Mouse (Mus musculus) MEL (cell line): Measurements from ENCODE around the gene Lpin1. TPM values are rescaled to one million over a fixed set of nuclear protein-coding genes. Genes with fewer than 3 reads are reported as not detected.

ENCODE experiments used
- DNase-seq: peaks from one replicate; pipeline ENCODE4 v3.0.0; 2011; ENCODE audit warnings: low read depth, low spot score
- H3K27ac ChIP-seq: 2 replicates; pipeline ENCODE4 v1.5.1; 2012; ENCODE audit warnings: low read depth, mild to moderate bottlenecking, control low read depth, low read length, moderate library complexity; ENCODE audit not compliant: control insufficient read depth
- H3K27me3 ChIP-seq, 2 experiments: fragments of 150-350 bp in 1 of 2; sonication (generic) in 1 of 2; 2 replicates each; pipeline ENCODE4 v1.6.1; 2012; ENCODE audit warnings: low read length in 2 of 2, mild to moderate bottlenecking in 2 of 2, improper control_type of control experiment in 1 of 2, moderate library complexity in 1 of 2; ENCODE audit not compliant: insufficient read depth in 2 of 2, control insufficient read depth in 1 of 2
- H3K36me3 ChIP-seq, 2 experiments: 2 replicates each; pipeline ENCODE4 v1.6.1; 2012 to 2014; ENCODE audit warnings: low read length in 2 of 2, improper control_type of control experiment in 1 of 2, inconsistent platforms in 1 of 2, mild to moderate bottlenecking in 1 of 2; ENCODE audit not compliant: insufficient read depth in 2 of 2, control insufficient read depth in 1 of 2
- H3K4me1 ChIP-seq, 2 experiments: fragments of 150-350 bp in 1 of 2; sonication (generic) in 1 of 2; 2 replicates each; pipeline ENCODE4 v1.6.1; 2012; ENCODE audit warnings: low read length in 2 of 2, improper control_type of control experiment in 1 of 2, mild to moderate bottlenecking in 1 of 2; ENCODE audit not compliant: insufficient read depth in 2 of 2, control insufficient read depth in 1 of 2
- H3K4me3 ChIP-seq, 2 experiments: fragments of 150-350 bp in 1 of 2; sonication (generic) in 1 of 2; 2 replicates each; pipeline ENCODE4 v1.5.1; 2012; ENCODE audit warnings: low read depth in 2 of 2, low read length in 2 of 2, mild to moderate bottlenecking in 2 of 2, moderate library complexity in 2 of 2, control low read depth in 1 of 2, improper control_type of control experiment in 1 of 2; ENCODE audit not compliant: control insufficient read depth in 1 of 2, insufficient read depth in 1 of 2
- H3K79me2 ChIP-seq: 2 replicates; pipeline ENCODE4 v1.6.1; 2012; ENCODE audit warnings: mild to moderate bottlenecking, low read length, moderate library complexity; ENCODE audit not compliant: control insufficient read depth, poor library complexity, insufficient read depth
- H3K9ac ChIP-seq: 2 replicates; pipeline ENCODE4 v1.6.1; 2012; ENCODE audit warnings: low read depth, mild to moderate bottlenecking, control low read depth, low read length, moderate library complexity; ENCODE audit not compliant: control insufficient read depth, poor library complexity, severe bottlenecking
- H3K9me3 ChIP-seq: fragments of 150-350 bp; sonication (generic); replicated peaks from 2 replicates; pipeline ENCODE4 v1.6.1; 2012; ENCODE audit warnings: mild to moderate bottlenecking, low read length, improper control_type of control experiment, moderate library complexity; ENCODE audit not compliant: insufficient read depth
- BHLHE40 ChIP-seq: IDR thresholded peaks from 2 replicates; pipeline ENCODE4 v1.6.1; 2012; ENCODE audit warnings: low read depth, mild to moderate bottlenecking, inconsistent platforms, low read length, improper control_type of control experiment, borderline replicate concordance
- GABPA ChIP-seq: IDR thresholded peaks from 2 replicates; pipeline ENCODE4 v1.6.1; 2012; ENCODE audit warnings: low read depth, mild to moderate bottlenecking, inconsistent platforms, low read length, improper control_type of control experiment, moderate library complexity
- HCFC1 ChIP-seq: IDR thresholded peaks from 2 replicates; pipeline ENCODE4 v1.6.1; 2012; ENCODE audit warnings: low read depth, mild to moderate bottlenecking, inconsistent platforms, low read length, improper control_type of control experiment, moderate library complexity
- MAX ChIP-seq: IDR thresholded peaks from 2 replicates; pipeline ENCODE4 v1.6.1; 2011; ENCODE audit warnings: low read length, improper control_type of control experiment
- MAZ ChIP-seq: IDR thresholded peaks from 2 replicates; pipeline ENCODE4 v1.6.1; 2012; ENCODE audit warnings: low read depth, mild to moderate bottlenecking, inconsistent platforms, low read length, improper control_type of control experiment
- MYB ChIP-seq: IDR thresholded peaks from 2 replicates; pipeline ENCODE4 v1.6.1; 2011; ENCODE audit warnings: mild to moderate bottlenecking, low read depth, low read length, improper control_type of control experiment
- POLR2AphosphoS2 ChIP-seq: IDR thresholded peaks from 2 replicates; pipeline ENCODE4 v1.6.1; 2011; ENCODE audit warnings: low read length, improper control_type of control experiment
- RAD21 ChIP-seq: IDR thresholded peaks from 2 replicates; pipeline ENCODE4 v1.6.1; 2011; ENCODE audit warnings: mild to moderate bottlenecking, low read depth, low read length, improper control_type of control experiment
- SIN3A ChIP-seq: IDR thresholded peaks from 2 replicates; pipeline ENCODE4 v1.6.1; 2012; ENCODE audit warnings: low read length, improper control_type of control experiment, inconsistent platforms
- TCF12 ChIP-seq: IDR thresholded peaks from 2 replicates; pipeline ENCODE4 v1.6.1; 2014; ENCODE audit warnings: low read depth, mild to moderate bottlenecking, inconsistent platforms, low read length, improper control_type of control experiment, moderate library complexity
- UBTF ChIP-seq: IDR thresholded peaks from 2 replicates; pipeline ENCODE4 v1.6.1; 2012; ENCODE audit warnings: low read depth, mild to moderate bottlenecking, inconsistent platforms, low read length, improper control_type of control experiment, moderate library complexity, borderline replicate concordance; ENCODE audit not compliant: insufficient read depth
- USF2 ChIP-seq, 2 experiments: IDR thresholded peaks; 2 replicates each; pipeline ENCODE4 v1.6.1; 2011 to 2012; ENCODE audit warnings: improper control_type of control experiment in 2 of 2, low read length in 2 of 2, borderline replicate concordance in 1 of 2, inconsistent platforms in 1 of 2, low read depth in 1 of 2, mild to moderate bottlenecking in 1 of 2; ENCODE audit not compliant: insufficient read depth in 1 of 2
- ZC3H11A ChIP-seq: IDR thresholded peaks from 2 replicates; pipeline ENCODE4 v1.6.1; 2012; ENCODE audit warnings: low read depth, mild to moderate bottlenecking, inconsistent platforms, low read length, improper control_type of control experiment
- ZMIZ1 ChIP-seq: IDR thresholded peaks from 2 replicates; pipeline ENCODE4 v1.6.1; 2012; ENCODE audit warnings: low read depth, mild to moderate bottlenecking, inconsistent platforms, low read length, improper control_type of control experiment, moderate library complexity
- polyA plus RNA-seq, 2 experiments: library from polyadenylated mRNA; stranded (reverse) in 1 of 2; unstranded in 1 of 2; fragments of >175 nt in 1 of 2; fragments of >200 nt in 1 of 2; gene quantifications; 2 replicates each; pipeline versions ENCODE4 v1.2.1 to v1.2.4; 2012; ENCODE audit warnings: low replicate concordance in 2 of 2, low read depth in 1 of 2; ENCODE audit not compliant: insufficient read length in 2 of 2, insufficient read depth in 1 of 2, missing spikeins in 1 of 2
- total RNA-seq: library from RNA; depleted of rRNA; stranded (reverse); fragments of 300-350 nt; gene quantifications from 2 replicates; pipeline ENCODE4 v1.2.3, GENCODE M21; 2012

The Lpin1 gene
- total and polyA plus RNA-seq, 3 experiments, result 1.2 to 3.9 TPM; not detected in 1

GRCm38 (mm10) chr12:16540712-16541111 is 70.1 kb downstream of the Lpin1 start:
- H3K79me2 ChIP-seq, result no peaks in the 10 kb centered on the region
- H3K27ac ChIP-seq, result no peak overlapping the region
- no peaks in the 10 kb centered on the region for H3K4me1 ChIP-seq
- H3K36me3 ChIP-seq, result no peaks in the 10 kb centered on the region
- no peaks in the 10 kb centered on the region for H3K9me3 ChIP-seq
- TF ChIP-seq TCF12, result no peak
- no peak for TF ChIP-seq POLR2AphosphoS2
- TF ChIP-seq USF2 (IDR thresholded peaks at IDR 0.05; ENCODE audit: borderline replicate concordance in 1 of 2, insufficient read depth in 1 of 2, low read depth in 1 of 2, low read length in 2 of 2), result no peak
- TF ChIP-seq MYB, result no peak
- TF ChIP-seq ZC3H11A, result no peak
- TF ChIP-seq HCFC1, result no peak
- no peak for TF ChIP-seq BHLHE40
- TF ChIP-seq, all 39 proteins: peak for 0
- Histone ChIP-seq H3K27me3 (no peaks in the 10 kb centered on the region), H3K9ac (no peak overlapping the region), H3K4me3 (no peak overlapping the region)
- no peak for DNase-seq

GRCm38 (mm10) chr12:16539965-16540661 is 70.7 kb downstream of the Lpin1 start:
- H3K9ac ChIP-seq, result no peak overlapping the region
- no peak overlapping the region for H3K4me3 ChIP-seq
- H3K4me1 ChIP-seq, result no peaks in the 10 kb centered on the region
- DNase-seq, result no peak
- no peaks in the 10 kb centered on the region for H3K27me3 ChIP-seq
- H3K27ac ChIP-seq, result no peak overlapping the region
- no peaks in the 10 kb centered on the region for H3K36me3 ChIP-seq
- TF ChIP-seq MAX, result no peak
- no peak for TF ChIP-seq GABPA
- TF ChIP-seq MAZ, result no peak
- TF ChIP-seq MYB, result no peak
- no peak for TF ChIP-seq POLR2AphosphoS2
- TF ChIP-seq HCFC1, result no peak
- no peak for TF ChIP-seq ZMIZ1
- TF ChIP-seq SIN3A, result no peak
- TF ChIP-seq RAD21, result no peak
- TF ChIP-seq UBTF, result no peak
- no peaks in the 10 kb centered on the region for H3K9me3 ChIP-seq
- no peaks in the 10 kb centered on the region for H3K79me2 ChIP-seq
